Mouse (Mus musculus): ENCODE measurements around the gene Dgkz.

- TF ChIP-seq CTCF (IDR thresholded peaks at IDR 0.05; ENCODE audit: control insufficient read depth, insufficient read depth, insufficient read length), result no peak
- no peak for TF ChIP-seq MYOG (IDR thresholded peaks at IDR 0.05; ENCODE audit: control insufficient read depth, extremely low read depth, insufficient read length)
- no peak for TF ChIP-seq FOSL1 (IDR thresholded peaks at IDR 0.05; ENCODE audit: insufficient read depth, low read length, poor library complexity, severe bottlenecking)
- TF ChIP-seq CEBPB (IDR thresholded peaks at IDR 0.05; ENCODE audit: low read depth), result no peak
- no peak for TF ChIP-seq MAX (IDR thresholded peaks at IDR 0.05)
- no peak for TF ChIP-seq MYOD1 (IDR thresholded peaks at IDR 0.05; ENCODE audit: control insufficient read depth, insufficient read length, low read depth)
These were observed 36.2 kb downstream of the Dgkz start for GRCm38 (mm10) chr2:91939303-91939935.

All from C2C12 (cell line).